Mouse (Mus musculus): ENCODE results near the gene St6galnac3. TPM values are rescaled to one million over a fixed set of nuclear protein-coding genes. Genes with fewer than 3 reads are reported as not detected.

The St6galnac3 gene
- total RNA-seq (2014; rRNA removed) (5.0 and 9.9 TPM in 2 replicates), polyA plus RNA-seq (2015; fragmentation: Nextera tagmentation; extraction: Ambion mirVana) (7.3 and 9.0 TPM in 2 replicates)

DNA sequence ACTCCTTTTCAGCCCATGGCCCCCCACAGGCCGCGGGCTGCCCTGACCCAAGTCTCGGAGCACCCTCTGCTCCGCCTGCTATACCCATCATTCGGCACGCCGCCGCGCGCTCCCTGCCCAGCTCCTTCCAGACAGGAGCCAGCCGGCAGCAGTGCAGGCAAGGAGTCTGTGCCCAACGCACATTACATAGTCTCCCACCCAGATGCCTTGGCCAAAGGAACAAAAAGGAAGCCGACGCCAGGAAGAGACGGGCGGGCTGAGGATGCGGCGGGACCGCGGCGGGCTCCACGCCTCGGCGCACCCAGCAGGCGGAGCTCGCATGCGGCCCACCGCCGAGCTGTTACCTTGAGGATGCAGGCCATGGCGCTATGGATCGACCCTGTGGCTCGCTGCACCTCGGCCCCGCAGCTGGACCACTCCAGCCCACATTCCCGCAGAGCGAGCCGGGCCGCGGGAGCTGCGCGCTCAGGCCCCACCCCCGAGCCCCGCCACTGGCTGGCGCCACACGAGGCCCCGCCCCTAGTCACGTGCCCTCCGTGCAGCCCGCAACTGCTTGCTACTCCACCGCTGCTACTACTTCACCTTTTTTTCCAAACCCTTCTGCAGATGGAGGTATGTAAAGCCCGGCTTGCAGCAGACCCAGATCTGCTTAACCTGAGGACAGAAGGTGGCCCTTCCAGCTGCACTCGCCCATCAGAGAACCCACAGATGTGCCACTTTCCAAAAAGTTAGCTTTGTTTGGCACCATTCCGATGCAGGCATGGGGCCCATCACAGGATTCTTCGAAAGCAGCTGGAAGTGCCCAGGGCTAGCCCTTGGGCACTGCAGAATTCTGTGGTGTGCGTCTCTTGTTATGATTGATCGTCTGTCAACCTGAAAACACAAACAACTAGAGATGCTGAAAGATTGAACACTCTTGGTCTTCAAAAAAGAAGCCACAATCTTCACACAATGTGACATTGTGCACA is at the start of gene St6galnac3:
St6galnac3 (minus strand) TSS at position 474 of the 968 bp plus-strand sequence.
- Histone ChIP-seq H3K9ac (replicated peaks; ENCODE audit: low read length) (peak within 1 kb of the TSS; percentile 76), H3K4me3 (ENCODE audit: low read length) (peak within 1 kb of the TSS; percentile 73), H3K27ac (peak within 1 kb of the TSS; percentile 77), H3K36me3 (ENCODE audit: insufficient read depth, low read length) (no peaks in the 10 kb centered on the region), H3K4me1 (ENCODE audit: insufficient read depth, low read length) (peaks cover 12% of the 10 kb centered on the region), H3K4me2 (ENCODE audit: low read depth, low read length) (peak within 1 kb of the TSS; percentile 97), H3K9me3 (ENCODE audit: low read length) (no peaks in the 10 kb centered on the region), H3K27me3 (ENCODE audit: insufficient read depth, low read length) (no peaks in the 10 kb centered on the region)
- DNase-seq (ENCODE audit: low spot score), result peak; percentile 93
- under 1% methylated on average over 56 of the region's 56 CpGs for WGBS
- ATAC-seq, result peak; percentile 98
- peak; percentile 25; the same call in 1 of the 2 replicates for TF ChIP-seq CTCF (IDR thresholded peaks at IDR 0.05; ENCODE audit: low read depth)

DNA sequence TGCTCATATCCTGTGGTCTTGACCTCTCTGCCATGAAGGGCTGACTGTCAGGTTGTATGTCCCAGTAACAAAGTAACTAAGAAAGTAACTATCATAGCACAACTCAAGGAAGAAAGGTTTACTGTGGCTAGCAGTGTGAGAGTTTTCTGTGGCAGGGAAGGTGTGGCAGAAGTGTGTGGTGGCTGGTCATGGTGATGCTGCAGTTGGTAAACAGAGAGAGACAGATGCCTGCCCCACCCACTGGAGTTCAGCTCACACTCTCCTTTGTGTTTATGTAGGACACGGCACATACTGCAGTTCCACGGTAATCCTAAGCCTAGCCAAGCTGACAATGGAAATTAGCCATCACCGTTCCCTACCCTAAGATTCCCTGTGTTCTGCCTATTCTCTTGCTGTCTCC is 49.6 kb upstream of the St6galnac3 start:
- no peak for ATAC-seq
- no peak for DNase-seq (ENCODE audit: low spot score)
- Histone ChIP-seq H3K4me1 (ENCODE audit: insufficient read depth, low read length) (no peaks in the 10 kb centered on the region), H3K4me3 (ENCODE audit: low read length) (no peak overlapping the region), H3K27me3 (ENCODE audit: insufficient read depth, low read length) (no peaks in the 10 kb centered on the region), H3K36me3 (ENCODE audit: insufficient read depth, low read length) (no peaks in the 10 kb centered on the region), H3K27ac (no peak overlapping the region), H3K4me2 (ENCODE audit: low read depth, low read length) (no peak overlapping the region), H3K9me3 (ENCODE audit: low read length) (no peaks in the 10 kb centered on the region), H3K9ac (replicated peaks; ENCODE audit: low read length) (no peak overlapping the region)
- no peak for TF ChIP-seq CTCF (IDR thresholded peaks at IDR 0.05; ENCODE audit: low read depth)
- 79% methylated on average over 3 of the region's 3 CpGs for WGBS

DNA sequence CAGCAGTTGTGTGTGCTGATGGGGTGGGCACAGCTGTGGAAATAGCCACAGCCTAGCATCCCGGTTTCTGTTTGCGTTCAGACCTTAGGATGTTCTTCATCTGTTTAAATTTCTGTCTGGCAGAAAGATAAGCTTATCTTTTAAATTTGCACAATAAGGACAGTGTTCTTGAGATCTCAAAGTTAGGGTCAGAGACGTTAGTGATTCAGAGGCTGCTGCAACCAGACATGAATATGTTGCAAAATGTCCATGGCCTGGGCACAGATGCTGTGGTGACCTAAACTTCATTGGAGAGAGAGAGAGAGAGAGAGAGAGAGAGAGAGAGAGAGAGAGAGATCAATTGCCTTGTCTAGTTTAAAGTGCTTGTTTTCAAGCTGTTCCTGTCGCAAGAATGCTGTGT is 46.5 kb upstream of the St6galnac3 start:
- Histone ChIP-seq H3K4me3 (ENCODE audit: low read length) (no peak overlapping the region), H3K4me2 (ENCODE audit: low read depth, low read length) (no peak overlapping the region), H3K36me3 (ENCODE audit: insufficient read depth, low read length) (no peaks in the 10 kb centered on the region), H3K4me1 (ENCODE audit: insufficient read depth, low read length) (no peaks in the 10 kb centered on the region), H3K9ac (replicated peaks; ENCODE audit: low read length) (no peak overlapping the region), H3K9me3 (ENCODE audit: low read length) (no peaks in the 10 kb centered on the region), H3K27me3 (ENCODE audit: insufficient read depth, low read length) (no peaks in the 10 kb centered on the region), H3K27ac (no peak overlapping the region)
- WGBS, result 82% methylated on average over 4 of the region's 4 CpGs
- TF ChIP-seq CTCF (IDR thresholded peaks at IDR 0.05; ENCODE audit: low read depth), result no peak
- DNase-seq (ENCODE audit: low spot score) (no peak), ATAC-seq (no peak)

DNA sequence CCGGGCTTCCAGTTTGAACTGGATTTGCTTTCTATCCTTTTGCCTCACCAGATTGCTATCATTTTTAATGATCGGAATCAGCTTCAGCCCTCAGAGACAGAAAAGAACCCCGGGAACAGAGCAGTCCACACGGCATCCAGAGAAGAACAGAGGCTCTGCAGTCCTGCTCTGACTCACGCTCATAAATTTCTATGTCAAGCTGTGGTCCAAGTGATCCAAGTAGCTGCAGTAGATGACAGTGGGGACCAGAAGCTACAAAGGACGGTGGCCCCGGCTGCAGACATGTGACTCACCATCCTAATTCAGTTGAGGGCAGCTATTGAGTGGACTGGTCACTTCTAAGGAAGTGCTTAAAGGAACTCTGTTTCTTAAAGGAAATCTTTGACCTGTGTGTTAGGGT is 45.6 kb upstream of the St6galnac3 start:
- no peaks in the 10 kb centered on the region for H3K4me1 ChIP-seq (ENCODE audit: insufficient read depth, low read length)
- H3K9ac ChIP-seq (replicated peaks; ENCODE audit: low read length), result no peak overlapping the region
- no peak overlapping the region for H3K4me2 ChIP-seq (ENCODE audit: low read depth, low read length)
- no peak overlapping the region for H3K4me3 ChIP-seq (ENCODE audit: low read length)
- no peaks in the 10 kb centered on the region for H3K36me3 ChIP-seq (ENCODE audit: insufficient read depth, low read length)
- no peak for TF ChIP-seq CTCF (IDR thresholded peaks at IDR 0.05; ENCODE audit: low read depth)
- DNase-seq (ENCODE audit: low spot score) (no peak), ATAC-seq (no peak)
- 52% methylated on average over 7 of the region's 7 CpGs for WGBS
- H3K9me3 ChIP-seq (ENCODE audit: low read length), result no peaks in the 10 kb centered on the region
- H3K27me3 ChIP-seq (ENCODE audit: insufficient read depth, low read length), result no peaks in the 10 kb centered on the region
- no peak overlapping the region for H3K27ac ChIP-seq

DNA sequence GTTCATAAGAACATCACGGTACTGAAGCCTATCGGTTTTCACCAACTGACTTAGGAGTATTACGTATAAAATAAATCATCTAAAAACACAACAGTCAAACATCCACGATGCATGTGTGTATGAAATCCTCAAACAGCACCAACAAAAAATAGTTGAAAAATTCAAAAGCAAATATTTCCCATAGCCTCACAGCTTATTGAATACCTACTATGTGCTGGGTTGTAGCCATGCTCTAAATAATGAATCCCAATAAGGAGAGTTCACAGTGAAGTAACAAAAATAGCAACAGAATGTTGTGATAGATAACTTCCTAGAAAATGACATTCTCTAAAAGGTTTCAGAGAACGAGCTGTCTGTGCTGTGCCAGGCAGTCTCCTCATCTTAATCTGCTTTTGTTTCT is 44.2 kb upstream of the St6galnac3 start:
- WGBS, result 91% methylated on average over 5 of the region's 5 CpGs
- TF ChIP-seq CTCF (IDR thresholded peaks at IDR 0.05; ENCODE audit: low read depth), result no peak
- Histone ChIP-seq H3K9ac (replicated peaks; ENCODE audit: low read length) (no peak overlapping the region), H3K27me3 (ENCODE audit: insufficient read depth, low read length) (no peaks in the 10 kb centered on the region), H3K36me3 (ENCODE audit: insufficient read depth, low read length) (no peaks in the 10 kb centered on the region), H3K27ac (no peak overlapping the region), H3K4me1 (ENCODE audit: insufficient read depth, low read length) (no peaks in the 10 kb centered on the region), H3K4me3 (ENCODE audit: low read length) (no peak overlapping the region), H3K4me2 (ENCODE audit: low read depth, low read length) (no peak overlapping the region), H3K9me3 (ENCODE audit: low read length) (no peaks in the 10 kb centered on the region)
- ATAC-seq (no peak), DNase-seq (ENCODE audit: low spot score) (no peak)

DNA sequence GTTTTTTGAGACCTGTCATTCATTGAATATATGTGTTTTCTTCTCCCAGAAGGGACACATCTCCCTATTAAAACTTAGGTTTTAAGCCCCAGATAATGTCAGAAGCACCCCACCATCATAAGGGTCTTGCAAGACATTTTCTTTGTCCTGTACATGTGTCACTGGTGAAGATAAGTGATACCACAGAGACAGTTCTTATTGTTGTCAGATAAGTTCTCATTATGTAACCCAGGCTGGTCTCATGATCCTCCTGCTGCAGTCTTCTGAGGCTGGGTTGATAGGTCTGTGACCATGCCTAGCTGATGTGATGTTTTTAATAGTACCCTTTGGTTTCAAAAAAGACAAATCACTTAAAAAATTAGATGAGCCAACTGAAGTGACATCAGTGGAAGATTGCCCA is 40.2 kb upstream of the St6galnac3 start:
- no peak overlapping the region for H3K4me2 ChIP-seq (ENCODE audit: low read depth, low read length)
- DNase-seq (ENCODE audit: low spot score) (no peak), ATAC-seq (no peak)
- no peaks in the 10 kb centered on the region for H3K27me3 ChIP-seq (ENCODE audit: insufficient read depth, low read length)
- TF ChIP-seq CTCF (IDR thresholded peaks at IDR 0.05; ENCODE audit: low read depth), result no peak
- no peaks in the 10 kb centered on the region for H3K4me1 ChIP-seq (ENCODE audit: insufficient read depth, low read length)
- no peaks in the 10 kb centered on the region for H3K9me3 ChIP-seq (ENCODE audit: low read length)
- H3K4me3 ChIP-seq (ENCODE audit: low read length), result no peak overlapping the region
- H3K36me3 ChIP-seq (ENCODE audit: insufficient read depth, low read length), result no peaks in the 10 kb centered on the region
- no peak overlapping the region for H3K9ac ChIP-seq (replicated peaks; ENCODE audit: low read length)
- H3K27ac ChIP-seq, result no peak overlapping the region

DNA sequence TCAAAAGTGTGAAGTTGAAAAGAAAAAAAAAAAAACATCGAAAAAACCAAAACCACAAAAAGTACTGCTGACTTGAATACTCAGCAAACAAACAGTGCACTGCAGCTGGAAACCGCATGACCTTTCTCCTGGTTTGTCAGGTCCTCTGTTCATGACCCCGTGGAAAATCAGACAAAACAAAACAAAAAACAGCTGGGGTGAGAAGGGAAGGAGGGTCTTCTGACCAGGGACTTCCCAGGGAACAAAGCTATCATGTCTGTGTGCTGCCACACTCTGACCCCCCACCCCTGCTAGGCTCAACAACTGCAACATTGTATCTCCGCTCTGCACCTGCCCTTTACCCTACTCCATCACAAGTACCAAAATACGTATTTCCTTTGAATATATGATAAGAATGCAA is 39.8 kb upstream of the St6galnac3 start:
- WGBS, result 31% methylated on average over 5 of the region's 5 CpGs
- Histone ChIP-seq H3K4me2 (ENCODE audit: low read depth, low read length) (no peak overlapping the region), H3K9ac (replicated peaks; ENCODE audit: low read length) (no peak overlapping the region), H3K27me3 (ENCODE audit: insufficient read depth, low read length) (no peaks in the 10 kb centered on the region), H3K4me3 (ENCODE audit: low read length) (no peak overlapping the region), H3K36me3 (ENCODE audit: insufficient read depth, low read length) (no peaks in the 10 kb centered on the region), H3K9me3 (ENCODE audit: low read length) (no peaks in the 10 kb centered on the region), H3K4me1 (ENCODE audit: insufficient read depth, low read length) (no peaks in the 10 kb centered on the region), H3K27ac (no peak overlapping the region)
- TF ChIP-seq CTCF (IDR thresholded peaks at IDR 0.05; ENCODE audit: low read depth), result no peak
- no peak for ATAC-seq
- no peak for DNase-seq (ENCODE audit: low spot score)
